In the genomic region with DNA sequence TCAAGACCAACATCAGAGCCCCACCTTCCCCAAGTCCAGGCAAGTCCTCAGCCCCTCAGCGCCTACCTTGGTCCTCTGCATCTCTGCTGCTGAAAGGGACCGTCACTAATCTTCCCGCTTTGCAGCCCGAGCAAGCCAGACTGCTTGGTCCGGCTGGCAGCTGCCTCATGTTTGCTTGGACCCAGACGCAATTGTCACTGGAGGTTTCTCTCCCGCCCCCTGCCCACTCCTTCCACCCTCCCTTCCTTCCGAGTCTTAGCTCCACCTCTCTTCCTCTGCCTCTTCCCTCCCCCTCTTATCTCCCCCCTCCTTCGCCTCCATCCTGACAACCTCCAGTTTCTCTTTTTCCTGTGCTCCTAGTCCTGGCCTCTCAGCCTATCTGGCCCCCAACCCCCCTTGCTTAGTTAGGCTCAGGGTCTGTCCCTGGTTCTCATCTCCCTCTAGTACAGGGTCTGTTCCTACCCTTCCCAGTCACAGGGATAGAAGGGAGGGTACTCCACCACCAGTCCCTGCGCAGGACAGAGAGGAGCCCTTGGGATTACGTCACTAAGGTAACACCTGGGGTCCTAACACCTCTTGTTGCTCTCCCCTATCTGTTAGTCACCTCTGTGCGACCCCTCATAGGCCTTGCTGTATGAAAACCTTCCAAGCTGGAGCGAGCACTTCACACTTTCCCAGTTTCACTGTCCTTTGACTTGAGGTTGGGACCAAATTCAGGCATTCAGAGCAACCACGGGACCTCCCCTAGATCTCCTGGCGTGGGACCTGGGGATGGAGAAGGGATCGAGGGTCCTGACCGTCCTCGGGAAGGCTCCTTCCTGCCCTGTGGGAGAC, we compare ENCODE assay signal across 8 mouse cellular contexts. TPM values are rescaled to one million over a fixed set of nuclear protein-coding genes. Genes with fewer than 3 reads are reported as not detected.
DNase-seq lines count a peak whose midpoint lies in the region; ATAC-seq and TF ChIP-seq lines count a peak whose summit lies in the region.

No protein-coding gene starts in this region.

- TF ChIP-seq CTCF in cerebellum, adult 2 months (IDR thresholded peaks at IDR 0.05; ENCODE audit: borderline replicate concordance, insufficient read depth, low read depth, low read length) = no peak

- DNase-seq in adrenal gland, postnatal 25 days = peak; percentile 18
- DNase-seq in adrenal gland, adult 18-20 months (ENCODE audit: low spot score in 2 of 2) = no peak
- peak; percentile 86 to 89 for DNase-seq in cerebellum, adult 2 months
- peak; percentile 73 to 80 for DNase-seq in frontal cortex, adult 2 months (ENCODE audit: extremely low spot score in 1 of 2, low spot score in 1 of 2)
- peak; percentile 59 to 70 for DNase-seq in layer of hippocampus, postnatal 10 days (ENCODE audit: low spot score in 2 of 2)
- peak; percentile 17 to 45 for DNase-seq in lung, postnatal 4 days
- DNase-seq in ovary, adult 18-20 months (ENCODE audit: low spot score) = no peak

- under 1% methylated on average over 18 of the region's 18 CpGs for WGBS in cerebellum, adult 2 months
- WGBS in stomach, embryonic 14.5 days = 1% methylated on average over 18 of the region's 18 CpGs

- no peaks in the 10 kb centered on the region for H3K36me3 ChIP-seq in stomach, embryonic 14.5 days (ENCODE audit: control insufficient read depth, insufficient read depth, low read length)

- H3K9me3 ChIP-seq in stomach, embryonic 14.5 days (ENCODE audit: control insufficient read depth, low read depth, low read length) = no peaks in the 10 kb centered on the region

- peak; percentile 98 for TF ChIP-seq POLR2A in cerebellum, adult 2 months (IDR thresholded peaks at IDR 0.05; ENCODE audit: borderline replicate concordance, insufficient read depth, low read length)

- ATAC-seq in stomach, embryonic 14.5 days (ENCODE audit: insufficient number of reproducible peaks, insufficient read depth, low FRiP score, low read depth) = peak; percentile 69

- peaks cover 64% of the 10 kb centered on the region for H3K4me1 ChIP-seq in cerebellum, adult 2 months (ENCODE audit: control insufficient read depth, insufficient read depth, low read length)
- peaks cover 12% of the 10 kb centered on the region; the same call in 1 of the 2 replicates for H3K4me1 ChIP-seq in stomach, embryonic 14.5 days (ENCODE audit: control insufficient read depth, insufficient read depth, low read length)

- no peak overlapping the region for H3K9ac ChIP-seq in stomach, embryonic 14.5 days (replicated peaks; ENCODE audit: low read depth, low read length)

- no peaks in the 10 kb centered on the region for H3K27me3 ChIP-seq in cerebellum, adult 2 months (ENCODE audit: control insufficient read depth, insufficient read depth, low read length)
- H3K27me3 ChIP-seq in stomach, embryonic 14.5 days (ENCODE audit: control insufficient read depth, insufficient read depth, low read length) = no peaks in the 10 kb centered on the region

- peak overlapping the region; percentile 47 for H3K4me2 ChIP-seq in stomach, embryonic 14.5 days (replicated peaks; ENCODE audit: low read depth, low read length)

- H3K27ac ChIP-seq in cerebellum, adult 2 months (ENCODE audit: insufficient read depth, low read length) = peak overlapping the region; percentile 90
- H3K27ac ChIP-seq in stomach, embryonic 14.5 days (ENCODE audit: low read length) = no peak overlapping the region

- peak overlapping the region; percentile 85 for H3K4me3 ChIP-seq in cerebellum, adult 2 months (replicated peaks; ENCODE audit: insufficient read depth, low read depth, low read length)
- peak overlapping the region; percentile 13 for H3K4me3 ChIP-seq in stomach, embryonic 14.5 days (ENCODE audit: low read depth, low read length)

RNA-seq across cellular contexts. Expression of a gene that starts 0.5 kb away (rescaled TPM):
- 4.8 and 6.0 TPM in 2 replicates for total RNA-seq in adrenal gland, postnatal 25 days (2021)
- 1 to 10 TPM; 5.3 to 6.0 TPM for total RNA-seq in adrenal gland, adult 18-20 months (2021)
- polyA plus RNA-seq in cerebellum, adult 2 months (2012; rRNA removed) = 81.6 and 83.9 TPM in 2 replicates
- 87.8 and 92.9 TPM in 2 replicates for polyA plus RNA-seq in frontal cortex, adult 2 months (2012; rRNA removed)
- 10 to 100 TPM; 53.9 to 57.9 TPM for total RNA-seq in layer of hippocampus, postnatal 10 days (2021)
- polyA plus RNA-seq in stomach, embryonic 14.5 days (2014; fragmentation: Nextera tagmentation; extraction: Ambion mirVana) = 6.3 and 6.9 TPM in 2 replicates

RNA-seq across cellular contexts. Expression of a gene that starts 19.9 kb away (rescaled TPM):
- 0.18 TPM in 1 of 2 replicates, not detected in the other for total RNA-seq in adrenal gland, postnatal 25 days (2021)
- total RNA-seq in adrenal gland, adult 18-20 months (2021) = under 1 TPM; 0.46 to 0.70 TPM
- polyA plus RNA-seq in cerebellum, adult 2 months (2012; rRNA removed) = 3.3 and 4.1 TPM in 2 replicates
- polyA plus RNA-seq in frontal cortex, adult 2 months (2012; rRNA removed) = 0.29 and 0.50 TPM in 2 replicates
- total RNA-seq in layer of hippocampus, postnatal 10 days (2021) = under 1 TPM; 0.07 to 0.14 TPM
- 12.1 and 14.1 TPM in 2 replicates for polyA plus RNA-seq in stomach, embryonic 14.5 days (2014; fragmentation: Nextera tagmentation; extraction: Ambion mirVana)

Comparison
In these comparisons a context has a peak if more than half of its experiments do, and no peak if none do; other contexts are left out.
1. DNase-seq: peak in adrenal gland, postnatal 25 days (single experiment), cerebellum, adult 2 months (2 of 2), frontal cortex, adult 2 months (2 of 2), layer of hippocampus, postnatal 10 days (2 of 2) and lung, postnatal 4 days (2 of 2); none in adrenal gland, adult 18-20 months (0 of 2) and ovary, adult 18-20 months (single experiment).